Mouse (Mus musculus) megakaryocyte, embryonic 14.5 days (primary cell): ENCODE results near the gene Sparc.

Experiments
- FLI1 ChIP-seq: IDR thresholded peaks from 2 replicates; pipeline ENCODE4 v1.6.1; 2012; ENCODE audit warnings: low read length, inconsistent platforms, mixed read lengths
- GATA1 ChIP-seq: IDR thresholded peaks from 3 replicates; pipeline ENCODE4 v1.6.1; 2012; ENCODE audit warnings: mixed read lengths, low read length, inconsistent platforms, borderline replicate concordance

DNA sequence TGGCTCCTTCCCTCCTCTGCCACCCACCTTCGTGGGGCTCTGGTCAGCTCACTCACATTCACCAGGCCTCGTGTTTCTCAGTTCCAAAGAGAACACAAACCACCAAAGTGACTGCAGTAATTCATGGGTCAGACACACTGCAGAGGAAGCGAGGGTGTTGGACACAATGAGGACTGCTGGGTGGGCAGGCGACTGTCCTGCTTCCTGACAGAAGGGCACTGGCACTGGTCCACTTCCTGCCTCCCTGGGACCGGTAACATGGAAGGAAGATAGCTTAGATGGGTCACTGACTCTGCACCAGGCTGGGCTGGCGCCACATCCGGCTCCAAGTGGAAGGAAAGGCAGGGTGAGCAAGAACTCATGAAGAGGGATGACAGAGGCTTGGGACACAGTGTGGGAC lies 26.5 kb upstream of the Sparc start:
- no peak for TF ChIP-seq GATA1
- TF ChIP-seq FLI1: no peak
